Mouse (Mus musculus) bone marrow, adult 2 months (tissue): ENCODE measurements around the gene Setdb1. TPM values are rescaled to one million over a fixed set of nuclear protein-coding genes. Genes with fewer than 3 reads are reported as not detected.

Source experiments
- H3K27ac ChIP-seq: fragments of 200-500 bp; 2 replicates; pipeline ENCODE4 v1.5.1; 2012; ENCODE audit warnings: low read depth, mild to moderate bottlenecking, control low read depth, inconsistent platforms, low read length; ENCODE audit not compliant: control insufficient read depth, poor library complexity, insufficient read depth
- H3K4me1 ChIP-seq: fragments of 200-500 bp; 2 replicates; pipeline ENCODE4 v1.6.1; 2011; ENCODE audit warnings: low read length; ENCODE audit not compliant: control insufficient read depth, insufficient read depth
- H3K4me3 ChIP-seq: fragments of 200-500 bp; replicated peaks from 2 replicates; pipeline ENCODE3; 2011; ENCODE audit warnings: mild to moderate bottlenecking, low read depth, low read length, control low read depth; ENCODE audit not compliant: control insufficient read depth
- CTCF ChIP-seq: fragments of 200-500 bp; IDR thresholded peaks from 2 replicates; pipeline ENCODE4 v1.5.1; 2011; ENCODE audit warnings: low read length, control low read depth; ENCODE audit not compliant: control insufficient read depth, insufficient read depth
- POLR2A ChIP-seq: fragments of 200-500 bp; IDR thresholded peaks from 2 replicates; pipeline ENCODE4 v1.6.1; 2011; ENCODE audit warnings: low read depth, mild to moderate bottlenecking, control low read depth, low read length, borderline replicate concordance; ENCODE audit not compliant: control insufficient read depth
- WGBS: fragments of 180-500 bp; shearing (Covaris S2); methylation state at CpG from one replicate; pipeline ENCODE4 v1.1.7; 2018; 5-methylcytosine and 5-hydroxymethylcytosine counted together
- polyA plus RNA-seq: library from polyadenylated mRNA; stranded (reverse); fragments of >200 nt; gene quantifications from 2 replicates; pipeline ENCODE4 v1.2.4, GENCODE M21; 2011; ENCODE audit warnings: low replicate concordance; ENCODE audit not compliant: missing spikeins, insufficient read depth, insufficient read length

Setdb1 gene
- polyA plus RNA-seq, 1 experiment: 27.0 TPM

GRCm38 (mm10) chr3:95276428-95276934 lies 80.5 kb downstream of the Setdb1 start:
- 34% methylated on average over 5 of the region's 5 CpGs for WGBS
- H3K4me1 ChIP-seq: no peaks in the 10 kb centered on the region; the same call in 1 of the 2 replicates
- H3K27ac ChIP-seq: no peak overlapping the region
- no peak for TF ChIP-seq CTCF
- TF ChIP-seq POLR2A: no peak
- H3K4me3 ChIP-seq: no peak overlapping the region

GRCm38 (mm10) chr3:95275161-95275560 lies 81.8 kb downstream of the Setdb1 start:
- no peaks in the 10 kb centered on the region; the same call in 1 of the 2 replicates for H3K4me1 ChIP-seq
- no peak overlapping the region for H3K27ac ChIP-seq
- H3K4me3 ChIP-seq: no peak overlapping the region
- TF ChIP-seq CTCF (no peak), POLR2A (no peak)
- WGBS: 53% methylated on average over 6 of the region's 6 CpGs

DNA sequence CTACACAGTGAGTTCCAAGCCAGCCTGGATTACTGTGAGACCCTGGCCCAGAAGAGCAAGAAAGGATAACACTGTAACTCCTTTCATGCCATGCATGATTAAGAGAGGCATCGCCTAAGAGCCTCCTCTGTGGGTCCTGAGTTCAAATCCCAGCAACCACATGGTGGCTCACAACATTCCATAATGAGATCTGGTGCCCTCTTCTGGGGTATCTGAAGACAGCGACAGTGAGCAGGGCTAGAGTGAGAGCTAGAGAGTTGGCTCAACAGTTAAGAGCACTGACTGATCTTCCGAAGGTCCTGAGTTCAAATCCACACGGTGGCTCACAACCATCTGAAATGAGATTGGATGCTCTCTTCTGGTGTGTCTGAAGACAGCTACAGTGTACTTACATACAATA lies 82.5 kb downstream of the Setdb1 start:
- 88% methylated on average over 4 of the region's 4 CpGs for WGBS
- no peaks in the 10 kb centered on the region; the same call in 1 of the 2 replicates for H3K4me1 ChIP-seq
- TF ChIP-seq CTCF: 0 out of 2 replicates have a peak, but pooled peaks have one; percentile 7
- TF ChIP-seq POLR2A: no peak
- H3K27ac ChIP-seq: no peak overlapping the region
- no peak overlapping the region for H3K4me3 ChIP-seq

Other genes starting within 250 kb of the Setdb1 start
- gene Vps72, start 246.2 kb downstream of the Setdb1 start, polyA plus RNA-seq: 17.0 and 39.0 TPM in 2 replicates
- gene Tmod4, start 232.7 kb downstream of the Setdb1 start, polyA plus RNA-seq: 4.5 and 6.1 TPM in 2 replicates
- gene Scnm1, start 223.2 kb downstream of the Setdb1 start, polyA plus RNA-seq: 72.6 and 130 TPM in 2 replicates
- gene Lysmd1, start 223.1 kb downstream of the Setdb1 start, polyA plus RNA-seq: 9.4 and 10.9 TPM in 2 replicates
- gene Tnfaip8l2, start 214.8 kb downstream of the Setdb1 start, polyA plus RNA-seq: 11.7 and 41.8 TPM in 2 replicates
- gene Sema6c, start 196.7 kb downstream of the Setdb1 start, polyA plus RNA-seq: 0.49 and 1.2 TPM in 2 replicates
- 28.4 and 28.5 TPM in 2 replicates for gene Gabpb2, start 139.3 kb downstream of the Setdb1 start, polyA plus RNA-seq
- gene Cdc42se1, start 128.5 kb downstream of the Setdb1 start, polyA plus RNA-seq: 39.5 and 54.7 TPM in 2 replicates
- gene Mllt11, start 125.0 kb downstream of the Setdb1 start, polyA plus RNA-seq: 6.0 and 9.1 TPM in 2 replicates
- gene Gm128, start 115.6 kb downstream of the Setdb1 start, polyA plus RNA-seq: 0.52 TPM in 1 of 2 replicates, not detected in the other
- gene Bnipl, start 106.0 kb downstream of the Setdb1 start, polyA plus RNA-seq: 1.7 TPM in 1 of 2 replicates, not detected in the other
- 50.3 and 67.0 TPM in 2 replicates for gene Mindy1, start 75.9 kb downstream of the Setdb1 start, polyA plus RNA-seq
- gene Prune1, start 75.1 kb downstream of the Setdb1 start, polyA plus RNA-seq: 8.3 and 12.4 TPM in 2 replicates
- 3.8 and 4.3 TPM in 2 replicates for gene Anxa9, start 50.0 kb downstream of the Setdb1 start, polyA plus RNA-seq
- gene Cers2, start 42.4 kb downstream of the Setdb1 start, polyA plus RNA-seq: 70.3 and 159 TPM in 2 replicates
- not detected in 2 replicates for gene 4930558C23Rik, start 45.6 kb upstream of the Setdb1 start, polyA plus RNA-seq
- 15.5 and 18.3 TPM in 2 replicates for gene Arnt, start 77.2 kb upstream of the Setdb1 start, polyA plus RNA-seq
- gene Ctsk, start 142.1 kb upstream of the Setdb1 start, polyA plus RNA-seq: 3.2 and 4.0 TPM in 2 replicates
- gene Ctss, start 169.6 kb upstream of the Setdb1 start, polyA plus RNA-seq: 19.5 and 42.3 TPM in 2 replicates
- not detected in 2 replicates for gene Hormad1, start 202.5 kb upstream of the Setdb1 start, polyA plus RNA-seq
- gene Golph3l, start 231.7 kb upstream of the Setdb1 start, polyA plus RNA-seq: 11.8 and 20.7 TPM in 2 replicates